ENCODE assay signal across 9 mouse cellular contexts in genomic region chr16:33261584-33262061, GRCm38 (mm10). TPM values are rescaled to one million over a fixed set of nuclear protein-coding genes. Genes with fewer than 3 reads are reported as not detected.
A peak's percentile ranks its signal among the peaks of the same experiment; 100 is the strongest.
DNase-seq lines count a peak whose midpoint lies in the region; ATAC-seq lines count a peak whose summit lies in the region.
"Had no signal": no experiment of that assay in that cellular context is flagged by ENCODE, and none has a peak within 500 bp of the region (broad histone marks: within the 10 kb centered on the region; RNA-seq: fewer than 3 reads in every experiment).

No protein-coding gene starts in this region.

- peak; percentile 79 for ATAC-seq in granulocyte monocyte progenitor cell, adult 5-6 weeks (replicated peaks; ENCODE audit: poor library complexity, severe bottlenecking)
- no peak for ATAC-seq in liver, embryonic 16.5 days (ENCODE audit: low read depth)
- ATAC-seq in stomach, embryonic 15.5 days (ENCODE audit: insufficient read depth, low FRiP score, low read depth), result no peak

- H3K4me2 ChIP-seq in liver, embryonic 16.5 days (ENCODE audit: low read depth, low read length), result 0 out of 2 replicates have a peak overlapping the region, but pooled peaks have one; percentile 1
- H3K4me2 ChIP-seq in stomach, embryonic 15.5 days, result no peak overlapping the region

- no peaks in the 10 kb centered on the region for H3K27me3 ChIP-seq in liver, embryonic 16.5 days (ENCODE audit: control insufficient read depth, insufficient read depth, low read depth, low read length)
- no peaks in the 10 kb centered on the region for H3K27me3 ChIP-seq in stomach, embryonic 15.5 days (replicated peaks)
- no peaks in the 10 kb centered on the region for H3K27me3 ChIP-seq in midbrain, embryonic 10.5 days (ENCODE audit: low read depth, poor library complexity, severe bottlenecking)

- WGBS in liver, embryonic 16.5 days (ENCODE audit: insufficient replicate concordance), result 15% methylated on average over 2 of the region's 2 CpGs
- WGBS in stomach, embryonic 15.5 days, result 53% methylated on average over 2 of the region's 2 CpGs
- WGBS in midbrain, embryonic 10.5 days, result 86% methylated on average over 2 of the region's 2 CpGs

- no peaks in the 10 kb centered on the region for H3K9me3 ChIP-seq in liver, embryonic 16.5 days (replicated peaks; ENCODE audit: control insufficient read depth, low read length)
- no peaks in the 10 kb centered on the region for H3K9me3 ChIP-seq in stomach, embryonic 15.5 days
- no peaks in the 10 kb centered on the region for H3K9me3 ChIP-seq in midbrain, embryonic 10.5 days (replicated peaks)

- peak; percentile 39 for DNase-seq in testis, postnatal 10 days (ENCODE audit: low spot score)
- no peak for DNase-seq in testis, postnatal 14 days (ENCODE audit: low spot score)
- DNase-seq in spleen, postnatal 4 days (ENCODE audit: low spot score in 2 of 2), result no peak
- no peak for DNase-seq in midbrain, embryonic 10.5 days (ENCODE audit: low spot score)
- DNase-seq: gastrocnemius, postnatal 10 days had no signal

- peaks cover 6% of the 10 kb centered on the region for H3K4me1 ChIP-seq in liver, embryonic 16.5 days (ENCODE audit: control insufficient read depth, low read depth, low read length)
- H3K4me1 ChIP-seq in stomach, embryonic 15.5 days, result peaks cover 4% of the 10 kb centered on the region; the same call in 1 of the 2 replicates
- no peaks in the 10 kb centered on the region for H3K4me1 ChIP-seq in midbrain, embryonic 10.5 days

- no peak overlapping the region for H3K4me3 ChIP-seq in liver, embryonic 16.5 days (ENCODE audit: low read depth, low read length)
- no peak overlapping the region for H3K4me3 ChIP-seq in stomach, embryonic 15.5 days (replicated peaks)
- no peak overlapping the region for H3K4me3 ChIP-seq in midbrain, embryonic 10.5 days
- H3K4me3 ChIP-seq: myocyte had no signal

- H3K36me3 ChIP-seq in liver, embryonic 16.5 days (ENCODE audit: control insufficient read depth, insufficient read depth), result no peaks in the 10 kb centered on the region
- H3K36me3 ChIP-seq in stomach, embryonic 15.5 days, result peaks cover 9% of the 10 kb centered on the region; the same call in 1 of the 2 replicates
- peaks cover 33% of the 10 kb centered on the region for H3K36me3 ChIP-seq in midbrain, embryonic 10.5 days

- H3K9ac ChIP-seq in liver, embryonic 16.5 days (ENCODE audit: low read depth, low read length), result no peak overlapping the region
- H3K9ac ChIP-seq in stomach, embryonic 15.5 days, result no peak overlapping the region

- peak overlapping the region; percentile 33; the same call in 1 of the 2 replicates for H3K27ac ChIP-seq in liver, embryonic 16.5 days (ENCODE audit: low read length)
- H3K27ac ChIP-seq in stomach, embryonic 15.5 days, result 0 out of 2 replicates have a peak overlapping the region, but pooled peaks have one; percentile 55
- H3K27ac ChIP-seq in midbrain, embryonic 10.5 days (replicated peaks), result no peak overlapping the region

RNA-seq across cellular contexts. Expression of gene Snx4, which starts 10.4 kb away (rescaled TPM):
- 62.2 and 62.7 TPM in 2 replicates for total RNA-seq in granulocyte monocyte progenitor cell, adult 5-6 weeks (2014; fragmentation: Nextera tagmentation)
- total RNA-seq in granulocyte monocyte progenitor cell, adult 5-6 weeks (2017), result 87.8 and 97.8 TPM in 2 replicates
- 20.4 and 23.6 TPM in 2 replicates for polyA plus RNA-seq in liver, embryonic 16.5 days (2015; fragmentation: Nextera tagmentation; extraction: Ambion mirVana)
- 78.5 and 82.8 TPM in 2 replicates for polyA plus RNA-seq in stomach, embryonic 15.5 days (2015; fragmentation: Nextera tagmentation; extraction: Ambion mirVana)
- 72.9 and 75.3 TPM in 2 replicates for polyA plus RNA-seq in midbrain, embryonic 10.5 days (2016; fragmentation: Nextera tagmentation; extraction: Ambion mirVana)
